Mouse (Mus musculus) testis, adult 2 months (tissue): Measurements from ENCODE around the gene Ifitm1. TPM values are rescaled to one million over a fixed set of nuclear protein-coding genes. Genes with fewer than 3 reads are reported as not detected.

Experiments
- H3K27ac ChIP-seq: fragments of 200-500 bp; 2 replicates; pipeline ENCODE4 v1.5.1; 2012; ENCODE audit warnings: low read depth, low read length; ENCODE audit not compliant: control insufficient read depth, insufficient read depth
- H3K27me3 ChIP-seq: fragments of 200-500 bp; 2 replicates; pipeline ENCODE4 v1.6.1; 2012; ENCODE audit warnings: mild to moderate bottlenecking, low read length, moderate library complexity; ENCODE audit not compliant: control insufficient read depth, insufficient read depth
- H3K36me3 ChIP-seq: fragments of 200-500 bp; 2 replicates; pipeline ENCODE4 v1.6.1; 2012; ENCODE audit warnings: mild to moderate bottlenecking, low read length; ENCODE audit not compliant: control insufficient read depth, insufficient read depth
- H3K4me1 ChIP-seq: fragments of 200-500 bp; 2 replicates; pipeline ENCODE4 v1.6.1; 2012; ENCODE audit warnings: low read length; ENCODE audit not compliant: control insufficient read depth, insufficient read depth
- H3K4me3 ChIP-seq: fragments of 200-500 bp; 2 replicates; pipeline ENCODE4 v1.5.1; 2012; ENCODE audit warnings: low read depth, mild to moderate bottlenecking, low read length, moderate library complexity, mixed read lengths; ENCODE audit not compliant: control insufficient read depth
- CTCF ChIP-seq: fragments of 200-500 bp; IDR thresholded peaks from 2 replicates; pipeline ENCODE4 v1.5.1; 2012; ENCODE audit warnings: low read depth, mild to moderate bottlenecking, inconsistent platforms, low read length, moderate library complexity; ENCODE audit not compliant: control insufficient read depth, insufficient read depth, insufficient replicate concordance
- POLR2A ChIP-seq: fragments of 200-500 bp; IDR thresholded peaks from 2 replicates; pipeline ENCODE4 v1.6.1; 2012; ENCODE audit warnings: low read depth, mild to moderate bottlenecking, inconsistent platforms, low read length, moderate library complexity; ENCODE audit not compliant: control insufficient read depth
- polyA plus RNA-seq: library from polyadenylated mRNA; depleted of rRNA; stranded (reverse); fragments of >200 nt; gene quantifications from 2 replicates; pipeline ENCODE4 v1.2.3, GENCODE M21; 2012

Ifitm1 gene
- polyA plus RNA-seq, 1 experiment = 3.0 TPM

DNA sequence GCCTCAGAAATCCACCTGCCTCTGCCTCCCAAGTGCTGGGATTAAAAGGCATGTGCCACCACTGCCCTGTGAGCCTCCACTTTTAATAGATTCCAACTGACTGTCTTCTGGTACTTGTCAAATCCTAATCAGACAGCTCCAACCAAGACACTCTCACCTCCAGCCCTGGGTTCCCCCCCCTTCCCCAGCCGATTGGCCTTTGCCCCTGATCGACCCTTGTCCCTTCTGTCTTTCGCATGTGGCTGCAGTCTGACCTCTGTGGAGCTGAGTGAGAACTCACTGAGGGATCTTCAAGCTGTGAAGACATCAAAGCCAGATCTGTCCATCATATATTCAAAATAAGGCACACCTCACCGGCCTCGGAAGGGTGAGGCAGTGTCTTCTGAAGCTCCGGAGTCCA is 39.8 kb upstream of the Ifitm1 start:
- H3K4me3 ChIP-seq = no peak overlapping the region
- H3K27me3 ChIP-seq = no peaks in the 10 kb centered on the region
- no peak overlapping the region for H3K27ac ChIP-seq
- H3K36me3 ChIP-seq = no peaks in the 10 kb centered on the region
- no peak for TF ChIP-seq POLR2A
- TF ChIP-seq CTCF = no peak
- peaks cover 3% of the 10 kb centered on the region for H3K4me1 ChIP-seq

DNA sequence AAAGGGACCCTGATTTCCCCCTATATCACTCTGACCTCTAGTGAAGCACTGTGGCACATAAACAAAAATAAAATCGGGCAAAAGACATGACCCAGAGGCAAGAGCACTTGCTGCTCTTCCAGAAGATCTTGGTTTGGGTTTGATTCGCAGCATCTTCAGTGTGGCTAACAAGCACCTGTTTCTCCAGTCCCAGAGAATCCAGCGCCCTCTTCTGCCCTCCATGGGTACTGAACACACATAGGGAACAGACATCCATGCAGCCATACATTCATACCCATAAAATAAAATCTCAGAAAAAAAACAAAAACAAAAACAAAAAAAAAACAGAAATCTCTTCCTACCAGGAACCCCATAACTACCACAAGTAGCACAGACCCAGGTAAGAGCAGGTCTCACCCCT is 28.6 kb upstream of the Ifitm1 start:
- H3K27ac ChIP-seq = no peak overlapping the region

DNA sequence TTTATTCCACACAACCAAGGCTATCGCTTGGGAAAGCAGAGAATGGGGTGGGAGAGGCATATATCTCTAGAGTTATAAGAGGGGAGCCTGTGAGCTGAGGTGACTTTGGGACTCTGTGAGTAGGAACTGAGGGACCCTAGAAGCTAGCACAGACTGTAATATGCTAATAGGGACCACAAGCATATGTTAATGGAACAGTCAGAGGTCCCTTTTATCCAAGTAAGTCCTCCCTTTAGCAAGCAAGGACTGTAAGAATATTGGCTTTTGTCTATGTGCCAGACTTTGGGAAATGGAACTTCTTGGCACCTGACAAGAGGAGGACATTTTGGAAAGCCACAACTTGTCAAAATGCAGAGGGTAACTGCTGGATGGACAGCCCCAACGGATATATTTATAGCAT is 28.1 kb upstream of the Ifitm1 start:
- no peaks in the 10 kb centered on the region for H3K36me3 ChIP-seq
- no peak overlapping the region for H3K27ac ChIP-seq
- H3K27me3 ChIP-seq = no peaks in the 10 kb centered on the region
- no peaks in the 10 kb centered on the region for H3K4me1 ChIP-seq
- no peak for TF ChIP-seq POLR2A
- no peak for TF ChIP-seq CTCF
- H3K4me3 ChIP-seq = no peak overlapping the region

More for the DNA sequence above, 28.6 kb upstream of the Ifitm1 start:
- TF ChIP-seq POLR2A (no peak), CTCF (no peak)
- no peaks in the 10 kb centered on the region for H3K36me3 ChIP-seq
- no peaks in the 10 kb centered on the region for H3K27me3 ChIP-seq
- no peak overlapping the region for H3K4me3 ChIP-seq
- H3K4me1 ChIP-seq = no peaks in the 10 kb centered on the region

DNA sequence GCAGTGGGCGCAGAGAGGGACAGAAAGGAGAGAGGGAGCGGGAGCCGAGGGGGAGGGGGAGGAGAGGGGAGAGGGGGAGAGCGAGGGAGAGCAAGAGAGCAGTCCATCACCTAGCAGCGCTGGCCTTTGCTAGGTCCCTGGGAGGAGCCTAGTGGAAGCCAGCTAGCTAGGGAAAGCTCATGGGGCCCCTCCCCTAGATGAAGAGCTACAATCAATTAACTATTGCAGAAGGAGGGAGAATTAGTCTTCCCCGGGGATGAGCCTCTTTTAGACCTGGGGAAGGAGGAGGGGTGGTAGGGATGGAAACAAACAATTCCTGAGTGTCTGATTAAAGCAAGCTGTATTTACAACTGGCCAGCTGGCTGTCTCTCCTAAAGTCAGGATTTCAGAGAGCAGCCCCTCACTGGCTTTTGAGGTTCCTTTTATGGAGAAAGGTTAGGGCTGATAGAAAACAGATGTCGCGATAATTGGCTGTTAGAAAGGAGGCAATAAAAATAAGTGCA is 27.3 kb upstream of the Ifitm1 start:
- Histone ChIP-seq H3K4me1 (no peaks in the 10 kb centered on the region), H3K4me3 (no peak overlapping the region), H3K27ac (no peak overlapping the region), H3K36me3 (no peaks in the 10 kb centered on the region), H3K27me3 (no peaks in the 10 kb centered on the region)
- TF ChIP-seq CTCF = no peak
- TF ChIP-seq POLR2A = no peak

DNA sequence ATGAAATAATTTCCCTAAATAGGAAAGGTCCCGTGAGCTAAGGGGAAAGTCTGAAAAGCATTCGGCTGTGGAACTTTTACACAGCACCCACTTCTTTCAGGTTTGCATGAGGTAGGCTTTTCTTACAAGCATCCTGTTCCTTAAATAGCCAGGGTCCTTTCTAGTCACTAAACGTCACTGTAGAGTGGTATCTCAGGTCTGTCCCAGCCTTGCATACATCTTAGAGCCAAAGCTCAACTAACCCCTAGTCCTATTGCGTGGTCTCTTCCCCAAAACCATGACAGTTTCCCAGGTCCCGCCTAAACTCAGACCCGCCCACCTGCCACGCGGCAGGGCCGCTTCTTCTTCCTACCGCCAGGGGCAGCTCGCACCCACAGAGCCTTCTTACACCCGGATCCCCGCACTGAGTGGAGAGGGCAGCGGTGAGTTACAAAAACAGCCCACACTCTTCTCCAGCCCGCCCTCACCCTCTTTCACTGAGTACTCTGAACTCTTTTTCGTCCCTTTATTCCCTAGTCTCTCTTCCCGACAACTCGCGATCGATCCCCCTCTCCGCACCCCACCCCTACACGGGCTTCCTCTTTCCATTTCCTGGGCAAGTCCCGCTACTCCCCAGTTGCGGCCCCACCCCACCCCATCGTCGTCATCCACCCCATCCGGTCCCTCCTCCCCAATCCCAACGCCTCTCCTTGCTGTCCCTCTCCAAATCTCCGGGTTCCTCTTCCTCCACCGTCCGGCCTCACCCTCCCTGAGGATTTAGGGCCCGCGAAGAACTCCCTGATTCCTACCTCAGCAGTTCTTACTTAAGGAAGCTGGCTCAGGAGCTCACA is 25.6 kb upstream of the Ifitm1 start, which contains the start of gene Pgghg:
Gene Pgghg (plus strand): TSS at position 170 of the 830 bp plus-strand sequence.
- Histone ChIP-seq H3K36me3 (no peaks in the 10 kb centered on the region), H3K4me1 (no peaks in the 10 kb centered on the region), H3K27me3 (no peaks in the 10 kb centered on the region), H3K4me3 (peak within 1 kb of the TSS; percentile 81), H3K27ac (peak within 1 kb of the TSS; percentile 81)
- TF ChIP-seq POLR2A = no peak
- peak; percentile 68; the same call in 1 of the 2 replicates for TF ChIP-seq CTCF

DNA sequence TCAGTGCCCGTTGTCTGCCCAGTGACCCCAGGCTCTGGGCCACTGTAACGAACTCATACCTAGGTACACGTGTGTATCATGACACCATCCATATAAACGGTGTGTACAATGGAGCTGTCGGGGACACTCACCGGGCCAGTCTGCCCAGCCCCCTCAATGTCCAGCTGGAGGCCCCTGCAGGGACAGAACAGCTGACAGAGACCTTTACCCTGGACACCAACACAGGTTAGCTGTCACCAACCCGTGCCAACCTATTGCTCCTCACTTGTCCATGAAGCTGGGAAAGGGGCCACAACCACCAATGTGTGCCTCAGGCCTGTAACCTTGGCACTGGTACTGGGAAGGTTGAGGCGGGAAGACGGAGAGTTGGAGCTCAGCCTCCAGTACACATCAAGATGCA is 24.7 kb upstream of the Ifitm1 start:
- H3K4me1 ChIP-seq = no peaks in the 10 kb centered on the region
- no peak for TF ChIP-seq POLR2A
- TF ChIP-seq CTCF = no peak
- no peak overlapping the region for H3K27ac ChIP-seq
- H3K4me3 ChIP-seq = no peak overlapping the region
- H3K36me3 ChIP-seq = no peaks in the 10 kb centered on the region
- no peaks in the 10 kb centered on the region for H3K27me3 ChIP-seq

DNA sequence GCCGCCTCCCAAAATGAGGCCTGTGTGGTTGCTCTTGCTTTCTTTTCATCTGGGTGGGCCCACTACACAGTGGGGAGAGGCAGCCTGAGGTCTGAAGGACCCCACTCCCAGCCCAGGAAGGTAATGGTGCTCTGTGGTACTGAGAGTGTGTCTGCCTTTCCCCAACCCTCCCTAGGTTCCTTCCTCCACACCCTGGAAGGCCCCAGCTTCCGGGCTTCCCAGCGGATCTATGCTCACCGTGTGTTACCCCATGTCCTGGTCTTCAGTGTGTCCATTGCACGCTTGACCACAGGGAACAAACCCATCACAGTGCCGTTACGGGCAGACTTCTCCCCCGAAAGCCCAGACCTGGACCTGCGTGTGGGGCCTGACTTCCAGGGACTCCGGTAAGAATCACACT is 24.2 kb upstream of the Ifitm1 start:
- Histone ChIP-seq H3K27ac (no peak overlapping the region), H3K4me1 (no peaks in the 10 kb centered on the region; the same call in 1 of the 2 replicates), H3K4me3 (no peak overlapping the region), H3K27me3 (no peaks in the 10 kb centered on the region), H3K36me3 (no peaks in the 10 kb centered on the region)
- TF ChIP-seq POLR2A (no peak), CTCF (no peak)

DNA sequence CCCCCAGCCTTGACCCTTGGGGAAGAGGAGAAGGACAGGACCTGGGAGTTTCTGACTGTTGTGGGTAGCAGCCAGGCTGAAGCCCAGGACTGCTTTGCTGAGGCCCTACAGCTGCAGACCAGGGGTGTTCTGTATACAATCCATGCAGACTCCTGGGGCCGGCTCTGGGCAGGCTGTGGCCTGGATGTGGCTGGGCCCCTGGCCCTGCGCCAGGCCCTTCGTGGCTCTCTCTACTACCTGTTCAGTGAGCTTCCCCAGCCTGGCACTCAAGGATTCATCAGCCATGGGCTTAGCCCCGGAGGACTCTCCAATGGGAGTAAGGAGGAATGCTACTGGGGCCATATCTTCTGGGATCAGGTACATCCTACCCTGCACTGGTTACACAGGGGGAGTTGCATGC is 23.7 kb upstream of the Ifitm1 start:
- H3K4me3 ChIP-seq = no peak overlapping the region
- peaks cover under 1% of the 10 kb centered on the region; the same call in 1 of the 2 replicates for H3K4me1 ChIP-seq
- TF ChIP-seq CTCF = no peak
- TF ChIP-seq POLR2A = no peak
- H3K27ac ChIP-seq = no peak overlapping the region
- H3K27me3 ChIP-seq = no peaks in the 10 kb centered on the region
- H3K36me3 ChIP-seq = no peaks in the 10 kb centered on the region
